Mouse (Mus musculus): ENCODE measurements around the gene Hhipl1. TPM values are rescaled to one million over a fixed set of nuclear protein-coding genes. Genes with fewer than 3 reads are reported as not detected.

Gene Hhipl1
- total RNA-seq, 2 experiments from 2014 or later = 5.1 to 6.4 TPM

DNA sequence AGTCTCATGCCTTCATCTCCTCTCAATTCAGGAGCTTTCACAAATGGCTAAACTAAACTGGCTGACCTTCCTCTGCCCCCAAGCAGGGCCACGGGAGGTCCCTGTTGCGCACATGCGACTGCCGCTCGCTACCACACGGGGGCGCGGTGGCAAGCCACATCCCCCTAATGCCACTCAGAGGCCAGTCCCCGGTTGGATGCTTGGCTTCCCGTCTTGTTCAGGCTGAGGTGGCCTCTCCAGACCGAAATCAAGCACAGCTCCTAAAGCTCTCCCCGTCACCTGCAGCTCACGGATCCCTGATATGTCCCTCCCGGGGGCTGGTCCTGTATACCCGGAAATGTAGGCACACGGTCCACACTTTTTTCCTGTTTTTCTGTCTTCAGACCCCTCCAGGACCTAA is 27.0 kb downstream of the Hhipl1 start:
- H3K27ac ChIP-seq = peak overlapping the region; percentile 82

DNA sequence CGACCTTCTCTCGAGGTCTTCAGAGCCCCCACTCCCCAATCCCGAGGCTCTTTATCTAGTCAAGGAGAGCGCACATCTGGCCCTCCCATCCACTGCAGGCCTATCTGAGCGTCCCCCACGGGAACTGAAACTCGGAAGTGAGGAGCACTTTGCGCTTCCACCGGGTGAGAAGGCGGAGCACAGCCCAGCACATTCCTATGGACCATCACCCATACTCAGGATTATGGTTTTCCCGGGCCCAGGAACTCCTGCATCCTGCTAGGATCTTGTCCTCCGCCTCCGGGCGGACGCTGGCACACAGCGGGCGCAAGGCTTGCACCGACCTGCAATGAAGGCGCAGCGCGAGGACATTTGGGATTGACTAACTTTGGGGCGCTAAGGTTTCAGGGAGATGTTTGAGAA is 27.4 kb downstream of the Hhipl1 start:
- peak in 1 of 2 experiments; percentile 28 for DNase-seq (ENCODE audit: low spot score in 2 of 2)

More for the DNA sequence above, 27.0 kb downstream of the Hhipl1 start:
- peak; percentile 97 for TF ChIP-seq CTCF (conservative IDR thresholded peaks at IDR 0.05)
- peak overlapping the region; percentile 66 for H3K4me3 ChIP-seq
- DNase-seq (ENCODE audit: low spot score in 2 of 2) = peak; percentile 85

DNA sequence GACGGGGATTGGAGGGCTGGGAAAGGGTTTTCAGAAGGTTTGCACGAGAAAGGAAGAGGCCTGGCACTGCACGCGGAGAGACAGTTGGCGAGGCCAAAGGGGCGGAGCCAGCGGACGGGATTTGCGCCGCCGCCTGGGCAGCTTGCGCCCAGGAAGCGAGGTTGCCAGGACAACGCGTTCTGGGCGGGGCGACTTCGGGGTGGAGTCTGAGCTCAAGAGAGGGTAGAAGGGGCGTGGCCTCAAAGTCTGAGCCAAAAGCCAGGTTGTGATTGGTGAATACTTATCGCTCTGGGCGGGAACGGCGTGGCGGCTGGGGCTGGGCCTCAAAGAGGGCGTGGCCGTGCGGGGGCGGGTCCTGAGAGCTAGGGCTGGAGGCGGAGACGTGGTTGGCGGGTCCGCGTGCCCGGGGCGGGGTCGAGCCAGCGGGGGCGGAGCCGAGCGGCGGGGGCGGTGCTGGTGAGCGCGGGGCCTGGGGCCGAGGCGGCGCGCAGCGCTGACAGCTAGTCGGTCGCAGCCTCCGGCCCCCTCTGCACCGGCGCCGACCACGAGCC is 27.9 kb downstream of the Hhipl1 start, which contains the start of gene Cyp46a1:
Gene Cyp46a1, plus strand, starts transcription at position 487 of the 551 bp plus-strand sequence.
- no peak for TF ChIP-seq CTCF (conservative IDR thresholded peaks at IDR 0.05)
- Histone ChIP-seq H3K27ac (peak within 1 kb of the TSS; percentile 88), H3K4me3 (peak within 1 kb of the TSS; percentile 66)
- peak; percentile 100 for DNase-seq (ENCODE audit: low spot score in 2 of 2)

More for the DNA sequence above, 27.4 kb downstream of the Hhipl1 start:
- H3K27ac ChIP-seq = peak overlapping the region; percentile 82
- H3K4me3 ChIP-seq = peak overlapping the region; percentile 66
- TF ChIP-seq CTCF (conservative IDR thresholded peaks at IDR 0.05) = no peak

DNA sequence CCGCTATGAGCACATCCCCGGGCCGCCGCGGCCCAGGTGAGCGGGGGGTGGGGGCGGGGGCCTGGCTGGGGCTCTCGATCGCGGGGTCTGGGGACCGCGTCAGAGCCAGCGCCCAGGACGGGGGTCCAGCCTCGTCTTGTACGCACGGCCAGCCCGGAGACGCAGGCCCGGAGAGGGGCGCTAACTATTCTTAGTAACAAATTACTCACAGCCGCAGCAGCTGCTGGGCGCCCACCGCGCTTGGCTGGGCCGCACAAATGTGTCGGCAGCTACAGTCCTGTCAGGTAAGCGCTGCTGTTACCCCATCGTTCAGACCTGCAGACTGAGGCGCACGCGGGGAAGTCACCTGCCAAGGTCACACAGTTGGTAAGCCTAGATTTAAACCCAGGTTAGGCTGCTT is 28.5 kb downstream of the Hhipl1 start:
- DNase-seq (ENCODE audit: low spot score in 2 of 2) = peak; percentile 30
- peak overlapping the region; percentile 66 for H3K4me3 ChIP-seq
- TF ChIP-seq CTCF (conservative IDR thresholded peaks at IDR 0.05) = no peak
- H3K27ac ChIP-seq = peak overlapping the region; percentile 88

DNA sequence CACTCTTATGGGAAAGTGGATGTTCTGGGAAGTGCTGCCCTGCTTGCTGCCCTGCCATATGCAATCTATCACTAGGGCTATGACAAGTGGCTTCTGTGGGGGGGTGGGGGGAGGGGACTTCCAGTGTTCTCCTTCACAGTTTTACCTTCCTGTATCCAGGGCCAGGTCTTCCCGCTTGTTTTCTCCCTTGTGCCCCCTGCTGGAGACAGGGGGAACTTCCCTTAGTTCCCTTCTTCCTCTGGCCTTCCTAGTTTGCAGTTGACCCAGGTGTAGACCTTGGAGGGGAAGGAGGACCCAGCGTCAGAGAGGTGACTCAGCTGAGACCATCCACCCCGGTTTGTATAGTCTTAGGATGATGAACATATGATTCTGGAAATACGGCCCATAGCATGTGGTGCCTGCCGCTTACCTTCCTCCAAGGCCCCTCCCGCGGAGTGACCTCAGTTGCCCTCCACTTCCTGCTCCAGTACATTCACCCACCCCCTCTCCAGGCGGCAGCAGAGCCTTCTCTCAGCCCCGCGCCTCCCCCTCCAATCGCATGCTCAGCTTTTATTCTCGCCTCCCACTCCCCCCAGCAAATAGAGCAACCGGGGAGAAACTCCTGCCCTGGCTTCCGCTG is 32.6 kb downstream of the Hhipl1 start:
- Histone ChIP-seq H3K27ac (no peak overlapping the region), H3K4me3 (no peak overlapping the region)
- peak; percentile 81 for TF ChIP-seq CTCF (conservative IDR thresholded peaks at IDR 0.05)
- peak; percentile 41 to 56 for DNase-seq (ENCODE audit: low spot score in 2 of 2)

DNA sequence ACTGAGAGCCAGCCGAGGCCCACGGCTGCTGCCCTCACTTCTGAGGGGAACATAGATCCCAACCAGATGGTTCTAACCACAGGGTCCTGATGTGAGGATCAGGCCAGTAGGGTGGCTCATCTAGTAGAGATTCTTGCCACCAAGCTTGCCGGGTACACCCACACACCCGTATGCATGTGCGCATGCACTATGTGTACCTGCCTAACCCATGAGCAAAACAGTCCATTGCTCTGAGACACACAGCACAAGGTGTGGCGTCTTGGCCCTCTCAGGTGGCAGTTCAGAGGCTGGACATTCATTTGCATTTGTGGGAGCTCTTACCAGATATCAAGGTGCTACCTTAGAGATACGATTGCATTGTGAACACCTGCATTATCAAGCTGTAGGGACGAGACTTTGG is 42.1 kb downstream of the Hhipl1 start:
- DNase-seq (ENCODE audit: low spot score in 2 of 2) = no peak
- Histone ChIP-seq H3K27ac (no peak overlapping the region), H3K4me3 (no peak overlapping the region)
- no peak for TF ChIP-seq CTCF (conservative IDR thresholded peaks at IDR 0.05)

DNA sequence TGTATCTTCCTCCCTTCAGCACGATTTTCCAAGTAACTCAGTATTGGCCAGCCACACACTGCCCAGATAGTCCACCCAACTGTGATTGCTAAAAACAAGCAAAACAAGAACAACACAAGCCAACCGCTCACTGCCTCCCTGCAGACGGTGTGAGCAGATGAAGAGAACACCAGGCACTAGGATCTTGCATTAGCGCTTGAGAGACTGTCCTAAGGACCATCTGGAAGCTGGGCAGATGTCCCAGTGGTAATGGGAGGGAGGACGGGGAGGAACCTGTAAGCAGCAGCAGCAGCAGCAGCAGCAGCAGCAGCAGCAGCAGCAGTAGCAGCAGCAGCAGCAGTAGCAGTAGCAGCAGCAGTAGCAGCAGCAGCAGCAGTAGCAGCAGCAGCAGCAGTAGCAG is 43.0 kb downstream of the Hhipl1 start:
- TF ChIP-seq CTCF (conservative IDR thresholded peaks at IDR 0.05) = no peak
- peak in 1 of 2 experiments; percentile 55 for DNase-seq (ENCODE audit: low spot score in 2 of 2)
- Histone ChIP-seq H3K4me3 (no peak overlapping the region), H3K27ac (no peak overlapping the region)

DNA sequence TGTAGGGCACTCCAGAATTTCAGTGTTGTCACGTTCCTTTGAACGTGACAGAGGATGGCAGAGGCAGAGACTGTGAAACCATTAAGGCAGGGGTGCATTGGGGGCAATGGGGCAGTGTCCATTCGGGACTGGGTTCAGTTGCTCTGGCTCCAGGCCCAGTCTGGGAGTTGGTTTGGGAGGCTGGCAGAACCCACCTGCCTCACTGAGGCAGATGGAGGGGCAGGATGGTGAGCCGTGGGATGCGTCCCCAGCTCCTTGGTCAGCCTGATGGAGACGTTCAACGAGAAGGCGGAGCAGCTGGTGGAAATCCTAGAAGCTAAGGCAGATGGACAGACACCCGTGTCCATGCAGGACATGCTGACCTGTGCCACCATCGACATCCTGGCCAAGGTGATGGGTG is 44.9 kb downstream of the Hhipl1 start:
- no peak for TF ChIP-seq CTCF (conservative IDR thresholded peaks at IDR 0.05)
- no peak overlapping the region for H3K27ac ChIP-seq
- H3K4me3 ChIP-seq = no peak overlapping the region
- DNase-seq (ENCODE audit: low spot score in 2 of 2) = no peak

DNA sequence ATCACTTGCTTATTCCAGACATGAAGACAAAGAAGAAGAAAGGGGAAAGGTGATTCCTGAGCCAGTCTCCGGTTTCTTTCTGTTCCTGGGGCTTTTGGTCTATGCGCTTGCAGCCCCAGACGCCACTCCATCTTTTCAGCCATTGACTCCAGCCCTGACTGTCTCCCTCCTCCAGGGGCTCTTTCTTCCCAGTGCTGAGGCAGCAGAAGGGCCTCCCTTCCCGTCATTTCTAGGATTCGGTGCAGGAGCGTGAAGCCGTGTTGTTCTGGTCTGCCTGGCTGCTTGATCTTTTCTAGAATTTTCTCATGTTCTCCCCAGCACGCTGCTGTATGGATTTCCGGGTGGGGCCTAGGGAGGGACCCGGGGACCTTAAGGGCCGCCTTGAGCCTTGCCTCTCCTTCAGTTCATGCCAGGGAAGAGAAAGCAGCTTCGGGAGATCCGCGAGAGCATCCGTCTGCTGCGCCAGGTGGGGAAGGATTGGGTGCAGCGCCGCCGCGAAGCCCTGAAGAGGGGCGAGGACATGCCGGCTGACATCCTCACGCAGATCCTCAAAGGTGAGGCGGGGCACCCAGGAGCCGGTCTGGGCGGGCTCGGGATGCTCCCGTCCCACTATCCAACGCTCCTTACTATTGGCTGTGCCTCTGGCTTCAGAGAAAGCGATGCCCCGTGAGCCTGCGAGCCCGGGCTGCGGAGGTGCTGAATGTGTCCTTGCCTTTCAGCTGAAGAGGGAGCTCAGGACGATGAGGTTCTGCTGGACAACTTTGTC is 46.5 kb downstream of the Hhipl1 start:
- TF ChIP-seq CTCF (conservative IDR thresholded peaks at IDR 0.05) = no peak
- no peak overlapping the region for H3K4me3 ChIP-seq

DNA sequence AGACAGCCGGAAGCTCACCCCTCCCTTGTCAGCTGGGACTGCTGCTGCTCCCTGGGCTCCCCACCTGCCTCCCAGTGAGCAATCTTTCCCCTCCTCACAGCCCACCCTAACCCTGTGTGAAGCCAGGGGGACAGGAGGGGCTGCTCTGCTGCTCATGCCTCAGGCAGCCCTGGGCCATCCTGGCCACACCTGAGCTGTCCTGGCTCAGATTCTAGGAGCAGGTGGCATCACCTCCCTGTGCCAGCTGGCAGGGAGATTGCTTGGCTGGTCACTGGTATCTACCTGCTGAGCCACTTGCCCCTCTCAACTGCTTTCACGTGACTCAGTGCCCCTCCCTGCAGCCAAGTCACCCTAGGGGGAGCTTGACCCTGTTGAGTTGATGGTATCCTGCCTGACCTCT is 48.2 kb downstream of the Hhipl1 start:
- DNase-seq (ENCODE audit: low spot score in 2 of 2) = no peak
- H3K4me3 ChIP-seq = no peak overlapping the region
- TF ChIP-seq CTCF (conservative IDR thresholded peaks at IDR 0.05) = no peak
- no peak overlapping the region for H3K27ac ChIP-seq

More for the DNA sequence above, 46.5 kb downstream of the Hhipl1 start:
- no peak for DNase-seq (ENCODE audit: low spot score in 2 of 2)
- no peak overlapping the region for H3K27ac ChIP-seq

DNA sequence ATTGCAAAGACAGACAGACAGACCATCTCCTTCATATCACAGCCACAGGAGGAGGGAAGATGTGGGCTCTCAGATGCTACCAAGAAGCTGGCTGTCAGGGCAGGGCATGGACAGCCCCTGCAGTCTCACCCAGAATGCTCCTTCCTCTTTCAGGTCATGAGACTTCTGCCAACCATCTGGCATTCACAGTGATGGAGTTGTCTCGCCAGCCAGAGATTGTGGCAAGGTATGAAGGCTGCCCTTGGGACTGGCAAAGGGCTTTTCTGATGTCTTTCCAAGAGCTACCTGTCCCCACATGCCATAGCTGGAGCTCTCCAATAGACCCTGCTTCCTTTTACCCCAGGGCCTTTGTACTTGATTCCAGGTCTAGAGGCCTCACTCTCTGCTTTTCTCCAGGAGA is 49.2 kb downstream of the Hhipl1 start:
- no peak for TF ChIP-seq CTCF (conservative IDR thresholded peaks at IDR 0.05)
- no peak overlapping the region for H3K27ac ChIP-seq
- DNase-seq (ENCODE audit: low spot score in 2 of 2) = no peak
- H3K4me3 ChIP-seq = no peak overlapping the region

DNA sequence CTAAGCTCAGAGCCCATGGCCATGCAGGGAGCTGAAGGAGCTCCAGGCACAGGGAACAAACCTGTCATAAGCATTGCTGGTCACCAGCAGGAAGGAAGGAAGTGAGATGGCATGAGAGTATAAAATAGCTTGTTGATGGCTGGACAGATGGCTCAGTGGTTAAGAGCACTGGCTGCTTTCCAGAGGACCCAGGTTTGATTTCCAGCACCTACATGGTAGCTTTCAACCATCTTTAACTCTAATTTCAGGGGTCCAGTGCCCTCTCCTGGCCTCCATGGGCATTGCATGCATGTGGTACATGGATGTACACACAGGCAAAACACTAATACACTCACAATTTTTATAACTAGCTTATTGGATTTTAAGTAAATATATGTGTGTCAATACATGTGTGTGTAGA is 49.9 kb downstream of the Hhipl1 start:
- TF ChIP-seq CTCF (conservative IDR thresholded peaks at IDR 0.05) = peak; percentile 49
- DNase-seq (ENCODE audit: low spot score in 2 of 2) = no peak
- Histone ChIP-seq H3K27ac (no peak overlapping the region), H3K4me3 (no peak overlapping the region)

DNA sequence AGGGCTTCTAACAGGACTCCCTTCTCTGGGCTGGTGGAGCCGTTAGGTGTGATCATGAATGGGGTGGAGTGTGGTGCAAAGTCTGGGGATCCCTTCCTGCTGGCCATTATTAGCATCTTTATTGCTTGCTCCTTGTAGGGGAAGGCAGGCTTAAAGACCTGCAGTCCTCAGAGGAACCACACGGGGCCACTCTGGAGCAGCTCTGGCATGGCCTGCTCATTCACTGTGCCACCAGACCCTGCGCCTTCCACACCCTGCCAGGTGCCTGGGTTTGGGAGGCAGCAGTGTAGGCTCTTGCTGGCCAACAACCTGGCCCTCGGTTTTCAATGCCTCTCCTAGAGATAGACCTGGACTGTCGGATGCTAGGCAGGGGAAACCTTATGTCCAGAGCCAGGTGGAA is 57.7 kb downstream of the Hhipl1 start:
- H3K4me3 ChIP-seq = no peak overlapping the region
- TF ChIP-seq CTCF (conservative IDR thresholded peaks at IDR 0.05) = peak; percentile 98
- H3K27ac ChIP-seq = no peak overlapping the region
- peak; percentile 82 to 88 for DNase-seq (ENCODE audit: low spot score in 2 of 2)
